Mouse (Mus musculus): ENCODE results near the gene Rpl9-ps1.

The Rpl9-ps1 gene

GRCm38 (mm10) chr11:83645521-83645920 is at the start of gene Rpl9-ps1:
TSS of gene Rpl9-ps1 (minus strand) at chr11:83645621.
- no peak for DNase-seq (ENCODE audit: low read depth)

DNA sequence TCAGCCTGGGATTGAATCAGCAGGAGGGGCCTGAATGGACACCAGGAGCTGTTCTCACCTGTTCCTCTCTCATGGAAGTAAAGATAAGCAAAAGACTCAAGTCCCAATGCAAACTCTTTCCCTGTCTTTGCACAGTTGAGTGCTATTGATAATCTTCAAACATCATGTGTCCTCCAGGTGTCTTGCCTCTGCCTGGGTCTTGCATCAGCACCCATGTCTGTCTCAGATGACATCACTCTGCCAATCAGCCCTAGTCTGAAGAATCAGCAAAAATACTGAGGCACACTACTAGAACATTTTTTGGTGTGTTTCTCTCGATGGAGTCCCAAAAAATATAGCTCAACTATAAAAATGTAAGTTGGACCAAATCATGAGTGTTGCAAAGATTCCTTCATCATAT is 46.6 kb upstream of the Rpl9-ps1 start:
- DNase-seq (ENCODE audit: low read depth), result no peak

DNA sequence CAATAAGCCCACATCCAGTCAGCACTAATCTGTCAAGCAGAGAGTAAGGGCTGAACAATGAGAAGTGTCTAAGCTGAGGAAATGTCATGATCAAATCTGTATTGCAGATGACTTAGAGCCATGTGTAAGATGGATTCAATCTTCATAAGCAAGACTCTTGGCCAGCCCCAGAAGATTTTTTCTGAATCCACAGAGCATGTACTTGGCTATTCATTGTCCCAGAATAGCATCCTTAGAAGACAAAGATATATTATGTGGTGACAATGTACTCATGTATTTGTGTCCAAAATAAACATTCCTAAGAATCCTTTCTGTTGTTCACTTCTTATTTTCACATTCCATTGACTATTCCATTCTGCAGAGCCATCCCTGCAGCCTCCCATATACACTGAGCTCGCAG is 44.5 kb upstream of the Rpl9-ps1 start:
- DNase-seq (ENCODE audit: low read depth), result no peak

DNA sequence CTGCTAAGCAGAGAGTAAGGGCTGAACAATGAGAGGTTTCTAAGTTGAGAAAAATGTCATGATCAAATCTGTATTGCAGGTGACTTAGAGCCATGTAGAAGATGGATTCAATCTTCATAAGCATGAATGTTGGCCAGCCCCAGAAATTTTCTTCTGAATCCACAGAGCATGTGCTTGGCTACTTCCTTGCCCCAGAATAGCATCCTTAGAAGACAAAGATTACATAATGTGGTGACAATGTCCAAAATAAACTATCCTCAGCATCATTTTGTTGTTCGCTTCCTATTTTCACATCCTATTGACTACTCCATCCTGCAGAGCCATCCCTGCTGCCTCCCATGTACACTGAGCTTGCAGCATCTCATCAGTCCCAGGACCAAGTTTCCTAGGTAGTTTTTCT is 30.2 kb upstream of the Rpl9-ps1 start:
- DNase-seq (ENCODE audit: low read depth), result no peak

GRCm38 (mm10) chr11:83671743-83672142 is 26.3 kb upstream of the Rpl9-ps1 start:
- DNase-seq (ENCODE audit: low read depth), result no peak

DNA sequence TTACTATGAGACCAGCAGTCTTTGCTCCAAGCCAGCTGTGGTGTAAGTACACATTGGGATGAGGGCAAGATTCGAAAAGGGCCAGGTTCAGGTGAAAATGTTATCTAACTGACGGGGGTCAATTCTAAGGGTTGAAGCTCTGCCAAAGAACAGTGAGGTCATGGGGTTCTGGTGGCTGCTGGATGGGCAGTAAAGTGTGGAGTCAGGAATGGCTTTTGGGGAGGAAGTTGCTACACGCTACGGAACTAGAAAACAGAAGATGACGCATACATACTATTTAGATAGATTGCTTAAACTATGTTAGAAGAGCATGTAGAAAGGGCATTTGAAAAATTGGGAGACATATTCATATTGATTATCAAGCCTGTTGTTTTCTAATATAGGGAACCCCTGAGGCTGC is 18.1 kb upstream of the Rpl9-ps1 start:
- DNase-seq (ENCODE audit: low read depth), result no peak

DNA sequence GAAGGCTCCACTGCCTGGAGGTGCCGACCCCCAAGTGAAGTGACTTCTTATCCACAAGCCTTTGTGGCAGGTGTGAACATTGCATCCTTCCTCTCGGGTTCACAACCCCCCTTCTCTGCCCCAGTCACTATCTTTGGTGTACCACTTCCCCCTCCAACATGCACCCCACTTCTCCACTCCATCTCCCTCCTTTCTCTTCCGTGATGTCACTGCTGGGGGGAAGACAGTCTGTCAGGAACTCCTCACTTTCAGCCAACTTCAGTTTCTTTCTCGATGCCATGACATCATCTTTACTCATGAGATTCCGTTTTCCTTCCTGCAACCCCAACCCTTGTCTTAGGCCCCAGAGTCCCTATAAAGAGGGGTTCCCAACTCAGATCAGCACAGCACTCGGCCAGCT is 16.8 kb upstream of the Rpl9-ps1 start, which contains the start of gene Ccl4:
Ccl4 (plus strand) TSS at position 381 of the 400 bp plus-strand sequence.
- no peak for DNase-seq (ENCODE audit: low read depth)

DNA sequence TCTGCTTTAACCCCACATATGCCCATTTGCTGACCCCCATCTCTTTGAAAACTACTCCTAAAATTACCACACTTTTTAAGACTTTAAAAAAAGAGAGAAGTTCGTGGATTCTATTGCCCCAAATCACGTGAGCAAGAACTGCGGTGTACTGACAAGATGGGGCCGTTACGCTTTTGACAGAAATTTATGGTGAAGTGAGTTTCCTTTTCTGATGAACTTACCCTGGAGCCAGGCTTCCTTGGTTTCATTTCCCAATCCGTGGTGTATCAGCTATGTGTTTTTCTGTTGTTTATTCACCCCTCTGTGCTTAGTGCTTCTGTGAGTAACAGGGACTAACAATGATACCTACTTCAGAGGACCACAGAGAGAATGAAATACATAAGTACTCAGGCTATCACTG is 13.4 kb upstream of the Rpl9-ps1 start:
- no peak for DNase-seq (ENCODE audit: low read depth)

GRCm38 (mm10) chr11:83657508-83657907 is 12.1 kb upstream of the Rpl9-ps1 start:
- DNase-seq (ENCODE audit: low read depth), result no peak

- DNase-seq (ENCODE audit: low read depth), result no peak
Measured at GRCm38 (mm10) chr11:83654606-83655005, 9.2 kb upstream of the Rpl9-ps1 start.

DNA sequence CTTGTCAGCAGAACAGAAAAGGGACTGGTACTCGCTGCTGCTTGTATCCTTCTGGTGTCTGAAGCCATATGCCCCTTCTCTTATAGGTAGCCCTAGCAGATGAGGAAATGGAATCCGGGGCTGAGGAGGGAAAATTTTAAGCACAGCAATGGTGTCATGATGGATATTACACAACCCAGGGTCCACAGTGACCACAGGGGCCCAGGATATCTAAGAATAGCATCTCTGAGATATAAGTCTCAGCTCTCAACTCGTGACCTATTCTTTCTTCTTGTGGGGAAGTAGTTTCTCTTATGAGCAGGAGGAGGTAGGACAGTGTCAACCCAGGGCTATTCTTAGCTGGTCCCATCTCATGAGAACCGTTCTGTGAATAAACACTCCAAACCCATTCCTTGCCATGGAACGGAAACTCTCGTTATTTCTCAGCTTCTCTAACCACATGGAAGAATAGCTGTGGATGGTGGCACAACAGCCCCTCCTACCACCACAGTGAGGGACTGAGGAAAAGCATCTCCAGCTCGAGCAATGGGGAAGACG is 4.0 kb upstream of the Rpl9-ps1 start, which contains the start of gene Ccl3:
Ccl3 (minus strand) TSS at position 51 of the 537 bp plus-strand sequence.
- DNase-seq (ENCODE audit: low read depth), result no peak

- DNase-seq (ENCODE audit: low read depth), result no peak
Measured at GRCm38 (mm10) chr11:83646356-83647149, 1.1 kb upstream of the Rpl9-ps1 start.

- DNase-seq (ENCODE audit: low read depth), result no peak
Measured at GRCm38 (mm10) chr11:83641216-83641615, 4.2 kb downstream of the Rpl9-ps1 start.

DNA sequence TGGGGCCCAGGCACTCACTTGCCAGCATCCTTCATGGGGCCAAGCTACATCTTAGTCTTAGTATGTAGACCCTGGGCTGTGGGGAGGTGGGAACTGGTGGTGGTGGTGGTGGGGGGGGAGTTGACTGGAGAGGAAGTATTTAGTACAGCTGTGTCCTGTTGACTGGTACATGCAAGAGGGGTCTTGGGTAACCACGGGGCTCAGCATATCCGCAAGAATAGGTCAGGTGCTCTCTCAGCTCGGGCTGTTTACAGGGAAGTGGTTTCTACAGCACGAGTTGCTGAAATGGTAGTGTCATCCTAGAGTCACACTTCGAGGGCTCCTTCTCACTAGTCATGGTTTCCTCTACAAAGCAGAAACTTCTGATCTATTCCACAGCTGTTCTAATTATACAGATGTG is 5.3 kb downstream of the Rpl9-ps1 start:
- DNase-seq (ENCODE audit: low read depth), result no peak

GRCm38 (mm10) chr11:83639533-83639932 is 5.9 kb downstream of the Rpl9-ps1 start:
- no peak for DNase-seq (ENCODE audit: low read depth)

- no peak for DNase-seq (ENCODE audit: low read depth)
Measured at GRCm38 (mm10) chr11:83638934-83639333, 6.5 kb downstream of the Rpl9-ps1 start.

GRCm38 (mm10) chr11:83636742-83637235 is 8.6 kb downstream of the Rpl9-ps1 start:
- no peak for DNase-seq (ENCODE audit: low read depth)

DNA sequence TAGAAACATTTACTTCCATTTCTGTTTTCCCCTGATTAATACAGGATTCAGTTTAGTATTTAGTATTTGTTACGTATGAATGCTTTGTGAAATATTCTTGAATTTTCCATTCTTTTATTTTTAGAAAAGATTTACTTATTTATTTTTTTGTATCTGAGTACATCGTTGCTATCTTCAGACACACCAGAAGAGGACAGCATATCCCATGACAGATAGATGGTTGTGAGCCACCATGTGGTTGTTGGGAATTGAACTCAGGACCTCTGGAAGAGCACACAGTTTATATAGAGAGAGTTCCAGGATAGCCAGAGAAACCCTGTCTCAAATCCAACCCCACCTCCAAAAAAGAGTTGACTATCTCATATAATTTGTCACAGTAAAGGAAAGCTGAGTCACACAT is 10.5 kb downstream of the Rpl9-ps1 start:
- no peak for DNase-seq (ENCODE audit: low read depth)

DNA sequence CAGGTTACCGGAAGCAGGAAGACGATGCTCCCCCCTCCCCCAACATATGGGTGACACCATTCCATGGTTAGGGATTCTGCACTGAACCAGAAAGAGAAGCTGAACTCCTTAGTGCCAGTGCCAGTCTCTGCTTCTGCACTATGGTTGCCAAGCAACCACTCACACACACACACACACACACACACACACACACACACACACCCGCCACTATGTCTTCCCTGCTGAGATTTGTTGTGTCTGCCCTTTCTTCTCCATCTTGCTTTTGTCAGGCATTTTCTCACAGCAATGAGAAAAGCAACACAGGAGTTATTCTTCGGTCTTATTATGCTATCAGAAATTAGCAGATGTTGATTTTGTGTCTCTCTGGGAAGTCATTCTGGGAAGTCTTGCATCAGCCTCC is 11.0 kb downstream of the Rpl9-ps1 start:
- DNase-seq (ENCODE audit: low read depth), result no peak

- no peak for DNase-seq (ENCODE audit: low read depth)
Measured at GRCm38 (mm10) chr11:83632744-83633143, 12.7 kb downstream of the Rpl9-ps1 start.

DNA sequence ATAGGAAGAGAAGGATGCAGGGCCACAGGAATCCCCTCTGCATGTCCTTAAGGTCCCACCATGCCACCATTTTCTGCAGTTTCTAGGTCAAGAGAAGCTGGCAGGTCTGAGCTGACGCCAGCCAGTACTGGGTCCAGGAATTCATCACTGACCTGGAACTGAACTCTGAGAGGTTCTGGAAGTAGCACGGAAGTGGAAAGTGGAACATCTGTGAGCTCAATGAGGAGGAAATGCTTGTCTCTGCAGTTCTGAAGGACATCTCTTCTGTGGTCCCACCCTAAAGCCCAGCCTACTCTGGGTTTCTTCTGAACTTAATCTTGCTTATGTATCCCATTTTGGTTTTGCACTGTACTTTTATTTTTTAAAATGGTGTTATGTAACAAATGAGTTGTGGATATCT is 14.4 kb downstream of the Rpl9-ps1 start:
- no peak for DNase-seq (ENCODE audit: low read depth)

DNA sequence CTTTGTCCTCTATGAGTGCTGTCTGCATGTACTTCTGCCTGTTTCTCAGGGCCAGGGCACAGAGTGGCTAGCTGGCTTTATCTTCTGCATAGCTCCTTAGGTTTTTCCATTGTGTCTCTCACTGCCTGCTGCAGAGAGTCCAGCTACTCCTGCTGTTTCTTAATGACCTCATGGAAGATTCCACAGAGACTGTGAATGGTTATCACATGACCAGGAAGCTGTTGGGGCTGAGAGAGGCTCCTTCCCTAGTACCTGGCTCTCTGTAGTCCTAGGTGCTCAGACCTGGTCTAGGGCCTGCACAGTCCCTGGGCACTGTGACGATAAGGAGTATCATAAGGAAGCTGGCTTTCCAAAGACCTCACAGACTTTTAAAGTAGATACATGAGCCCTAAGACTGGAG is 14.8 kb downstream of the Rpl9-ps1 start:
- no peak for DNase-seq (ENCODE audit: low read depth)

- DNase-seq (ENCODE audit: low read depth), result no peak
Measured at GRCm38 (mm10) chr11:83628808-83629207, 16.6 kb downstream of the Rpl9-ps1 start.

GRCm38 (mm10) chr11:83623586-83623985 is 21.8 kb downstream of the Rpl9-ps1 start:
- no peak for DNase-seq (ENCODE audit: low read depth)

Measured in c-Kit-positive CD71-positive TER-119-negative erythroid progenitor cells, embryonic 14.5 days (primary cell).